Mouse (Mus musculus): ENCODE results near the gene Fdxacb1. TPM values are rescaled to one million over a fixed set of nuclear protein-coding genes. Genes with fewer than 3 reads are reported as not detected.
A peak's percentile ranks its signal among the peaks of the same experiment; 100 is the strongest.

Fdxacb1 gene
- total RNA-seq, 4 experiments from 2014 or later = 5.4 to 10.9 (median 6.7) TPM

DNA sequence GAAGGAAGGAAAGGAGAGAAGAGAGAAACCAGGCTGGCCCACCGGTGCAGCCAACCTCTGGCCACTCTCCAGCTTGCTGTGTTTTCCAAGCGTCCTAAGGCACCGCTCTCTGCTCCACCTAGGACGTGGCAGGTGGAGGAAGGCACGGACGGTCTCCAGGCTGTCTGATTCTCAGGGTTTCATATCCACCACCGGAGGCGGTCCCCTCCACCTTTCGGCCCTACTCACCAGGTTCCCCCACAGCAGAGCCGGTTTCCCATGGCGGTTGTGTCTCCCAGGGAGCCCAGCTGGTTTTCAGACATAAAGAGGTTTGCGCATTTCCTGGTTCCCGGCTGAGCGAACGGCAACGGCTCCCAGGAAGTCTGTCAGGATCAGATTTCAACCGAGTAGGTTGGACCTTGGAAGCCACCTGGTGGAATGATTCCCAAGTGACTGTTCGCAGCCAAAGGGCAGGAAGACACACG, 21.8 kb upstream of the Fdxacb1 start, which contains the start of gene 2310030G06Rik:
Gene 2310030G06Rik (minus strand): TSS at position 323 of the 464 bp plus-strand sequence.
- no peak for DNase-seq (ENCODE audit: low spot score in 2 of 2)

DNA sequence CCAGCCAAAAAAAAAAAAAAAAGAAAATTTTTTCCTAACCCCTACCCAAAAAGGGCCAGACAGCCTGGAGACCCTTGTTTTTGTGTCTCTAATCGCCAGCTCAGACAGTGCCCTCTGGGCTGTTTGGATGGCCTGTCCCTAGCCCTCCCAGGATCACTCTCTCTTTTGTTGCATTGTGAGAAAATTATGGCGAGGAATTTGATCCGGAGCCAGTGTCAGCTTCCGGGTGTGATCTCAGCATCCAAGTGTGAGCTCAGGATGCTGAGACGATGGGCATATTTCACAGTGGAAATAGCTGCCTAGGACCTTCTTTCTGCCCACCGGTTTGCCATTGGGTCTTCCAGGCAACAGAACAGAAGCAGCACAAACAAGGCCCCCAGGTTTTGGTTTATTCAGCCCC, 17.3 kb upstream of the Fdxacb1 start:
- DNase-seq (ENCODE audit: low spot score in 2 of 2) = no peak

DNA sequence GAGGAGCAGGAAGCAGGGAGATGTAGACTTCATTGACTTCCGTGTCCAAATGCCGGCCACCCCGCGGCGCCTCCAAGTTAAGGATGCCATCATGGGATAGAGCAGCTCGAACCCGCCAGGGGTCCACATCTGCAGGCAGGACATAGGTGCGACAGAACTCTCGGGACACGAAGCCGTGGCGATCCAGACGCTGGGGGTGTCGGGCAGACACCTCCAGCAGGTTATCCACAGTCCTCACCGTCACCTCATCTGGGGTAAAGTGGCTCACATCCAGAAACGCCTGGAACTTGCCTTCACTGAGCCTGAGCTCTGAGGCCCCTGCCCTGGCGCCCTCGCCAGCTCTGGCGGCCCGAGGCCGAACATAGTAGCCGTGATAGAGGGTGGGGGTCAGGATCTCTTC, 16.7 kb upstream of the Fdxacb1 start, which contains the start of gene Cryab:
Gene Cryab (plus strand): TSS at position 3 of the 400 bp plus-strand sequence.
- no peak for DNase-seq (ENCODE audit: low spot score in 2 of 2)

DNA sequence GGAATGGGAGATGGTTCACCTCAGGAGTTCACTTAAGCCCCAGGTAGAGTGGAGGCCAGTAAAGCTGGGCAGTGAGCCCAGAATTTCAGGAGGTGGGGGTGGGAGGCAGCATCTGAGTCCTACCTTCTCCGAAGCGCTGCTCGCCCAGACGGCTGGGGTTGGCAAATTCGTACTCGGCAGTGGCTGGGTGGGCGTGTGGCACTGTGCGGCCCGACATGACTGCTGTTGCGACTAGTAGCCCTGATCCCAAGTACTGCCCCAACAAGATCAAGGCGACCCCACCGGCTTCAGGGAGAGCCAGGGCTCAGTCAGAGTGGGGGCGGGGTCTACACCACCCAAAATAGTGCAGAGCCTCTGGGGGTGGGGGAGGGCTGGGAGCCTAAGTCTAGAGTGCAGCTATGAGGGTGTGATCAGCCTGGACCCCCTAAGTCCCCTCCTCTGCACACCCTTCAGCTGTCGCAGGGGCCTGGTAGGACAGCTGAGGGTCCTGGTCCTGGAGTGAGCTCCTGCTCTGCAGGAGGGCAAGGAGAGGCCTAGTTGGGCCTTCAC, 15.9 kb upstream of the Fdxacb1 start, which contains the start of gene Hspb2:
Gene Hspb2 (minus strand): TSS at position 301 of the 549 bp plus-strand sequence.
- DNase-seq (ENCODE audit: low spot score in 2 of 2) = no peak

DNA sequence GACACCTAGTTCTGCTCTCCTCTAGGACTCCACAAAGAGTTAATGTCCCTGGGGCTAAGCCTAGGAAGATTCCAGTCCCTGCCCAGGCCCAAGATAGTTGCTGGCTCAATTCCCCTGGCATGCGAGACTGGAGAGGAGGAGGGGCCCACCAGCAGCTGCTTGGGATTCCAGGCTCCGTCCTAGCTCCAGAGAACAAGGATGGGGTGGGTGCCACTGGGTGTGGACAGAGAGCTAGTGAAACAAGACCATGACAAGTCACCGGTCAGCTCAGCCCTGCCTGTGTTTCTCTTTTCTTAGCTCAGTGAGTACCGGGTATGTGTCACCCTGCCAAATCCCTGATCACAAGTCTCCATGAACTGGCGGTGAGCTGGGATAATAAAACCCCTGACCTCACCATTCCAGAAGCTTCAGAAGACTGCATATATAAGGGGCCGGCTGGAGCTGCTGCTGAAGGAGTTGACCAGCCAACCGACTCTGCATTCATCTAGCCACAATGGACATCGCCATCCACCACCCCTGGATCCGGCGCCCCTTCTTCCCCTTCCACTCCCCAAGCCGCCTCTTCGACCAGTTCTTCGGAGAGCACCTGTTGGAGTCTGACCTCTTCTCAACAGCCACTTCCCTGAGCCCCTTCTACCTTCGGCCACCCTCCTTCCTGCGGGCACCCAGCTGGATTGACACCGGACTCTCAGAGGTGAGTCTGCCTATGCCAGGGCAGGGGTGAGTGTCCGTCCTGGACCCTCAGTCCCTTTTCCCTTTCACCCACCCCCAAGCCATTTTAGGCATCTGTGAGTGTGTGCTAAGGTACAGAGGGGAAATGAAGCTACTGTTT, 15.0 kb upstream of the Fdxacb1 start:
- peak; percentile 76 to 77 for DNase-seq (ENCODE audit: low spot score in 2 of 2)

DNA sequence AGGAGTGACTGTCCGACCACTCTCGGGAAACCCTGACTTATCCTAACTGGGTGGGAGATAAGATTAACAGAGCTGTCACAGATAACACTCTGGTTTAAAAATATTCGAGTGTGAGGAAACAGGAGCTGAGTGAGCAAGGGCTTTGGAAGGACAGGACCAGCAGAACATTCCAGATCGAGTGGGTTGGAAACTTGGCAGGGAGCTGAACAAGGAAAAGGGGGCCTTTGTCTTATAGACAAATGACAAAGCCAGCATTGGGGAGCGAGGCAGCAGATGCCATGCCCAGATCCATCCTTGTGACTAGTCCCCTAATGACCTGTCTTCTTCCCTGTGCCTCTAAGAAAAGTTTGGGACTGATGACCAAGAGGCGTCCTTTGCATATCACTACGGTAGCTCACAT, 14.1 kb upstream of the Fdxacb1 start:
- DNase-seq (ENCODE audit: low spot score in 2 of 2) = no peak

DNA sequence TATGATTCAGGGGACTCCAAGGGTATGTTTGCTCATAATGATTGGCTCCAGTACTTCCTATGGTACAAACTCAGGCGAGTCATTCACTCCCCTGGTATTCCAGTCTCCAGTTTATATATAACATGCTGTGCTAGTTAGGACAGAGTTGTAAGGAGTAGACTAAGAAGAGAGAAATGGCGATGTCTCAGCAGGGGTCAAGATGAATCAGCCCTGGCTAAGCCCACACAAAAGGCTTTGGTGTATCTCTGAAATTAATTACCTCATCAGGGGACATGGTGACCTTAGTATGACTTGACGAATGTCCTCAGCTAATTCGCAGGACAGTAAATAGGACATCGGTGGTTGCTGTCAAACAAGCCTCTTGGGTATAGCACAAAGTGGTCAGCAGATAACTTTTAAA, 11.3 kb upstream of the Fdxacb1 start:
- no peak for DNase-seq (ENCODE audit: low spot score in 2 of 2)

DNA sequence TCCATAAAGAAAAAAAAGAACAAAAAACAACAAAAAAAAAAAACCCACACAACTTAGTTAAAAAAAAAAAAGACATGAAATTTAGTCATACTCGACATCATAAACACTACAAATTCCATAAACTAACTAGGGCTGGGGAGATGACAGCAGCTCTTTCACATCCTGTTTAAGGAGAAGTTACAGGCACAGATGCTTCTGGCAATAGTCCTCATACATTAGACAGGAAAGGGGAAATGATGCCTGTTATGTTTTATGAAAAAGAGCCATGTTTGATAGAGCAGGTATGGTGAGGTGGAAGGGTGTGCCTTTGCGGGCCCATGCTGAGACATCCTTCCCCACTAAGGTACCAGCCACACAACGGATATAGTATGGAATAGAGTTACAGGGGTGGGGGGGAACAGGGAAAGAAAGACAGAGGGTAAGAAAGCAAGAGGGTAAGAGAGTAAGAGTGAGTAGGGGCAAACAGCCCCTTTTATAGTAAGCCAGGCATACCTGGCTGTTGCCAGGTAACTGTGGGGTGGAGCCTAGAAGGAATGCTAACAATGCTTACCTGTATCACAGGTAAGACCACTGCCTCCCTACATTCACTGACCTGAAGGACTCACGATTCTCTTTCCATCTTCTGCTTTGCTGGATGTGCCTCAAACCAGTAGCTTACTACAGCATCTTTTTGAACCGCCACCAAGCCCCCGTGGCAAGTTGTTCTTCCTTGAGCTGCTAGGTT, 6.4 kb upstream of the Fdxacb1 start:
- no peak for DNase-seq (ENCODE audit: low spot score in 2 of 2)

DNA sequence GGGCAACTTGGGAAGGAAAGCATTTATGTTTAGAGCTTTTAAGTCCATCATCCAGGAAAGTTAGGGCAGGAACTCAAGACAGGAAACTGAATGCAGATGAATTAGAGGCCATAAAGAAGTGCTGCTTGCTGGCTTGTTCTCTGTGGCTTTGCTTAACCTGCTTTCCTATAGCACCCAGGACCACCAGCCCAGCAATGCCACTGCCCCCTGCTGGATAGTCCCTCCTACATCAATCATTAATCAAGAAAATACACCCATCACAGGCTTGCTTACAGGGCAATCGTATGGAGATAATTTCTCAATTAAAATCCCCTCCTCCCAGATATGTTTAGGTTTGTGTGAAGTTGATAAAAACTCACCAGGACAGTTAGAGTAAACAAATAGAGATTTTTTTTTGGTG, 4.7 kb upstream of the Fdxacb1 start:
- DNase-seq (ENCODE audit: low spot score in 2 of 2) = no peak

DNA sequence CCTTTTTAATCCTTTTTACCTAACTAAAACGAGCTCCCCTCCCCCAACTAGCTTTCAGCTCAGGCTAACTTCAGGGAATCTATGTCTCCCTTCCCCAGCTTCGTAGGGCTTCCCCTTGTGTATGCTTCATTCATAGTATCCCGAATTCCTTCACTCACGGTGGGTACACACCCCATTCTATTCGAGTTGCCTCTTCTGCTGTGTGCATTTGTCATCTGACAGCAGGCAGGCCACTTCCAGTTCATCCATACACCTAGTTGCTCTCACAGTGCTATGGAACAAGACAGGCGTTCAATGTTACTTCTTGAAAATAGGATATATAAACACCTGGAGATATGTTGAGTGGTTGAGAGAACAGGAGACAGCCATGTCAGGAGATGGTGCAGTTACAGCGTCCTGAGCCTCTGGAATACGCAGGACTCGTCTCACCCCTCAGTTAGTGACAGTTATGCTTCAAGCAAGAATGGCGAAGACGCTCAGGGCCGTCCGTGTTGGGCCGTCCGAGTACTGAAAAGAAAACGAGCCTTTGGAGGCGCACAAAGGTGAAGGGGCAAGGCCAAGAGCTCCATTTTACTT, 417 bp upstream of the Fdxacb1 start:
- no peak for DNase-seq (ENCODE audit: low spot score in 2 of 2)

DNA sequence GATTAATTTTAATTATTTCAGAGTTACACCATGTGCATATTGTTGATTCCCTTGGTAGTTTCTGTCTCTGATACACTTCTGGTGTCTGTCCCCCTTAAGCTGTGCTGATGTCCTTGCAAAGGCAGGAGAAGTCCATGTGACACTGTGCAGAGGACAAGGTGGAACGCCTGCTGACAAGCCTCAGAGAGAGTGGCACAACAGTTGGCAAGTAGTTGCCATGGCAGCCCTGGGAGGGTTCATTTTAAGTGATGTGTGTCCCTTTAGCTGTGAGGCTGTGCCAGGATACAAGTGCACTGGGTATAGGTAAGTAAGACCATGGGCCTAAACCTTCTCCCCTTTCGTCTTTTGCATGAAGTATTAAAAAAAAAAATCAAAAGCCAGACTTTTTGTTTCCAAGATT, 2.0 kb downstream of the Fdxacb1 start:
- DNase-seq (ENCODE audit: low spot score in 2 of 2) = no peak

DNA sequence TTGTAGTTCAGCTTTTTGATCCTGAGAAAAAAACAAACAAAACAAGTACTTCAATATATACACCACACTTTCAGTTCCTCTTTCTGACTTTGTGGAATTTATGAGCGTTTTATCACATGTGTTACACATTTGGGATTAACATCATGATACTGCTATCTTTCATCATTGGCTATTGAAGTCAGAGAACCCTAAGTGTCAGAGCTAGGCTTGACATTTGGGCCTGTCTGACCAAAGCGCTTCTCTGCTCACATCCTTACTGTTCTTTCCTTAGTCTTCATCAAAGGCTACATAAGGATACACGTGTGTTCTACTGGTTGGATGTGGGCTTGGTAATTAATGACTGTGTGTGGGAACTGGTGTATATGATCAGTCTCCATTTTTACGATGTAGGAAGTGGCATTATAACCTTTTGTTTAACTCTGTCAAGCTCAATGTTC, 6.0 kb downstream of the Fdxacb1 start:
- no peak for DNase-seq (ENCODE audit: low spot score in 2 of 2)

DNA sequence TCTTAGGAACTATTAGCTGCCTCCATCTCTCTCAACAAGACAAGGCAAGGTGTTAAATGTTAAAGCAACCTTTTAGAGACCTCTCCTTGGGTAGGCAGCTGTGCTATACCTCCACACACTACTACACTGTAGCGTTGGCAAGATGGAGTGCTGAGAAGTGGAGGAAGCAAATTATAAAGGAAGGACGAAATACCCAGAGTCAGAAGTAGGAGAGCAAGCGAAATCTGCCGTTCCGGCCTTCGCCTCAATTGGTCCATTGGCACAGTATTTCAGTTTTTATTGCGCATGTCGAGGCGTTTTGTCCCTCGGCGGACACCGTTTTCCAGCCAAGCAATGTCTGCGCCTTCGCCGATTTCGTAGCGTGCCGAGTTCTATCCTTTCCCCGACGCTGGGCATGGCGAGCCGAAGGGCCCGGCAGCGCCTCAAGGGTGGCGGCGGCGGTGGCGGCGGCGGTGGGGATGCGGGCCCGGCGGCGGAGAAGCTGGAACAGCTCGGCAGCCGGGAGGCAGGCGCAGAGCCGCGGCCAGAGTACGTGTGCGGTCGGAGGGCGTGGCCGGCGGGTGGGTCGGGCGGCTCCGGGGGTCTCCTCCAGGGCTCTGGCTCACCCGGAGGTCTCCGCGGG, 7.1 kb downstream of the Fdxacb1 start, which contains the start of the genes Alg9 and 1110032A03Rik:
Gene Alg9 (plus strand): TSS at position 29 of the 622 bp plus-strand sequence.
Gene 1110032A03Rik (minus strand): TSS at position 530 of the 622 bp plus-strand sequence.
- DNase-seq (ENCODE audit: low spot score in 2 of 2) = peak; percentile 78 to 89

DNA sequence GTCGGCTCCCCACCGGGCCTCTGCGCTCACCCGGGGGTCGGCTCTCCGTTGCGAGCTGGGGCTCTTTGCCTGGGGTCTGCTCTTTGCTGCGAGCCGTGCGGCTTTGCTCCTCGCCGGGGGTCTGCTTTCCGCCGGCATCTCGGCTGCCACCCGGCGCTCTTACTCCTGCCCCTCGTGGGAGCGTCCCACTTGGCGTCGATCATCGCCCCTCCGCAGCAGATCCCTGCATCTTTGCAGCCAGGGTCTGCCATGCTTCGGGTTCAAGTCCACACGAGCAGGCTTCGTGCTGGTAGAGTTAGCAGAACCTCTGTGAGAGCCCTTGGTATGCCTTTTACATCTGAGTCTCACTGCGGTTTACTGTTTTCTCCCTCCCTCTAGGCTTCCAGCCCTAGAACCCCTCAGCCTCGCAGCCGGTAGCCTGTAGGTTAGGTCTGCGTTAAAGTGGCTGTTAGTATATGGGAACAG, 7.7 kb downstream of the Fdxacb1 start:
- no peak for DNase-seq (ENCODE audit: low spot score in 2 of 2)

DNA sequence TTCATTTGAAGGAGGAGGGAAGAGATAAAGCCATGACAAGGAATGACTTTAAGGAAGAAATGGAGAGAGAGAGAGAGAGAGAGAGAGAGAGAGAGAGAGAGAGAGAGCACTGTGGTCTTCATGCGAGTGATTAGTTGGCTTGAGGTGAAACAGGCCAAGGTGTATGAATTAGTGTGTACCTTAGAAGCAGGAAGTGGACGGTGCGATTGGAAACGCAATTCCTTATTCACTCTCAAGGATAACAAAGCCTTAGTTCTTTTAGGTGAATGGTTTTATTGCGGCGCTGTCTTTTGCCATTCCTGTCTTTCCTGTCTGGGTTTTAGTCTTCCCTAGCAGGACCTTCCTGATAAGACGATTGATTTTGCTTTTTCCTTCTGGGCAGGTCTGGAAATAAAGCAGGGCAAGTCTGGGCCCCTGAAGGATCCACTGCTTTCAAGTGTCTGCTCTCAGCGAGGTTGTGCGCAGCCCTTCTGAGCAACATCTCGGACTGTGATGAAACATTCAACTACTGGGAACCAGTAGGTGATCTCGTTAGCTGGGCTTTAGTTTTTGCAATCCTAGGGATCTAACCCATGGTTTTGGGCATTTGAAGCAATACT, 8.2 kb downstream of the Fdxacb1 start:
- DNase-seq (ENCODE audit: low spot score in 2 of 2) = no peak

DNA sequence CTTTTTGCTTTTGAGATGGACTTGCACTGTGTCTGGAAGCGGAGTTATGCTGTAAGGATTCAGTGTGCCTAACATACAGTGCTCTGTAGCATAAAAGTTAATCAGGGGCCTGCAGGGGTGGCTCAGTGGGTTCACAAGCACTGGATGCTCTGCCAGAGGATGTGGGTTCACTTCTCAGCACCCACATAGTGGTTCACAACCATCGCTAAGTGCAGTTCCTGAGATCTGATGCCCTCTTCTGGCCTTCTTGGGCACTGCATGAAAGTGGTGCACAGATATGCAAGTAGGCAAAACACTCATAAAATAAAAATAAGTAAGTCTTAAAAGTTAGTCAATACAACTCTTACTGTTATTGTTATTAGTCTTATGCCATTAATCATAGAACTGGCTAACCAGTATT, 14.1 kb downstream of the Fdxacb1 start:
- DNase-seq (ENCODE audit: low spot score in 2 of 2) = no peak

DNA sequence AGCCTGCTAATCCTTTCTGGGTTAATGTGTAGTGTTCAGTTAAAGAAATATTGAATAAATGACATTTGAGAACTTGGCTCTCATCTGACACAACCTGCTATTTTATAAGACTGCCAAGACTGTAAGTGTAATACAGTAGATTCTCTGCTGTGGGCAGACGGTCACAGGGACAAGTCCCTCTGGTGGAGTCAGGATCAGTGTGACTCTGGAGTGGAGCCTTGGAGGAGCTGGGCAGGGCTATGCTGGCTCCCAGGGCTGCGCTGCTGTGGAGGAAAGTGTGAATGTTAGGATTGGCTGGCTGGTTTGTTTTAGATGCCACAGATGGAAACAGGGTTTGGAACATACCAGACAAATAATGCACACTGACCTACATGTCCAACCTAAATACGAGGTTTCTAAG, 27.2 kb downstream of the Fdxacb1 start:
- no peak for DNase-seq (ENCODE audit: low spot score in 2 of 2)

DNA sequence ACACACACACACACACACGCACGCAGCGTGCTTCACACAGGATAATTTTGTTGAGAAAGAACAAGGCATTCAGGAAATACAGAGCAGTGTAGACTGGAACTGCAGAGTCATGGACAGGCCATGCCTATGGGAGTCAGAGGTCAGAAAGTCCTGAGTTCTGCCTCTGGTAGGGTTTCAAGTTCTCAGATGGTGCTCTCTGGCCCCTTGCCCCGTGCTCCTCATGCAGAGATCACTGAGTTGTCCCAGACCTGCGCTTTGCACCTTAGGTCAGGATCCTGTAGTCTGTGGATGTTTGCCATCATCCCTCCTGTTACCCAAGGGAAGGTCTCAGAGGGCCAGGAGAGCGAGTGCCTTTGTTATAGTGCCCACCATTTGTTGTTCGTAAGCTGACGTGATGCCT, 28.7 kb downstream of the Fdxacb1 start:
- no peak for DNase-seq (ENCODE audit: low spot score in 2 of 2)

DNA sequence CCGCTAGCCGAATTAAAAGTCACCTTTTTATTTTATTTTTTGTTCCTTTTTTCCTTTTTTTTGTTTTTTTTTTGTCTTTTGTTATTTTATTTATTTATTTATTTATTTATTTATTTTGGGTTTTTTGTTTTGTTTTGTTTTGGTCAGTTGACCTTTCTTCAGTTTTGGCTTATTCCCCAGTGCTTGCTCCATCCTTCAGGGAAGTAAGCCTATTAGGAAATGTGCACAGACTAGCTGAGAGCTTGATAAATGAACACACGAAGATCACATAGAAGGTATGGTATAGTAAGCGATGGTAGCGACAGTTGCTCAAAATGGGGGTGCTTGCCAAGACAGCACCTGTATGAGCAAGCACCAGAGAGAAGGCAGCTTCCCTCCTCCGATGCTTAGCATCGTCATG, 29.6 kb downstream of the Fdxacb1 start:
- DNase-seq (ENCODE audit: low spot score in 2 of 2) = no peak

DNA sequence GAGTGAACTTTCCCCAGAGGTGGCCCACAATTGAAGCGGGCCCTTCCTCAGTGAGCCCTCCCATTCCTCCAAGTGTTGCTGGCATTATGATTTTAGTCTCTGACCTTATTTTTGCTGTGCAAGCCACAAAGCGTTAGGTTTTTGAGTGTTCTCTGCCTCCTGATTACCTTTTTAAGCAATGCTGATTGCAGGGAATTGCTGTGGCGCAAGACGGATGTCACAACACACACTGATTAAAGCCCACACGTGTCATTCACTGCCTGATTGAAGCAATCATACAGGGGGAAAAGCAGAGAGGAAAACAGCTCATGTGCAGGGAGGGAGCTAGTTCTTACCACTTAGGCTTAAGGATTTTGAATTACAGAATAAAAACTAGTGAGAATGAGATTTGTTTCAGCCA, 30.3 kb downstream of the Fdxacb1 start:
- DNase-seq (ENCODE audit: low spot score in 2 of 2) = no peak

All from layer of hippocampus, adult 8-10 months (tissue).